Comparison of ENCODE assay signal across 9 mouse cellular contexts in genomic region chr4:56850724-56851123, GRCm38 (mm10). TPM values are rescaled to one million over a fixed set of nuclear protein-coding genes. Genes with fewer than 3 reads are reported as not detected.
DNase-seq lines count a peak whose midpoint lies in the region; ATAC-seq lines count a peak whose summit lies in the region.
"Had no signal": no experiment of that assay in that cellular context is flagged by ENCODE, and none has a peak within 500 bp of the region (broad histone marks: within the 10 kb centered on the region; RNA-seq: fewer than 3 reads in every experiment).

No protein-coding gene starts in this region.

- 14% methylated on average over 6 of the region's 6 CpGs for WGBS in heart, embryonic 10.5 days
- 55% methylated on average over 6 of the region's 6 CpGs for WGBS in midbrain, embryonic 10.5 days
- WGBS in midbrain, embryonic 11.5 days = 45% methylated on average over 6 of the region's 6 CpGs
- 17% methylated on average over 6 of the region's 6 CpGs for whole genome bisulfite sequencing in heart, embryonic 15.5 days

- H3K4me3 ChIP-seq in heart, embryonic 10.5 days = 0 out of 2 replicates have a peak overlapping the region, but pooled peaks have one; percentile 12
- H3K4me3 ChIP-seq in midbrain, embryonic 10.5 days = no peak overlapping the region
- no peak overlapping the region for H3K4me3 ChIP-seq in midbrain, embryonic 11.5 days (ENCODE audit: low read depth, low read length)
- no peak overlapping the region for H3K4me3 ChIP-seq in heart, embryonic 15.5 days

- peaks cover 4% of the 10 kb centered on the region; the same call in 1 of the 2 replicates for H3K36me3 ChIP-seq in heart, embryonic 10.5 days
- peaks cover 7% of the 10 kb centered on the region for H3K36me3 ChIP-seq in midbrain, embryonic 10.5 days
- H3K36me3 ChIP-seq in midbrain, embryonic 11.5 days (ENCODE audit: control insufficient read depth, insufficient read depth, low read length) = no peaks in the 10 kb centered on the region
- no peaks in the 10 kb centered on the region for H3K36me3 ChIP-seq in heart, embryonic 15.5 days

- peak overlapping the region; percentile 59 for H3K27ac ChIP-seq in heart, embryonic 10.5 days
- no peak overlapping the region for H3K27ac ChIP-seq in midbrain, embryonic 10.5 days (replicated peaks)
- no peak overlapping the region for H3K27ac ChIP-seq in midbrain, embryonic 11.5 days (ENCODE audit: low read depth, low read length)
- peak overlapping the region; percentile 55 for H3K27ac ChIP-seq in heart, embryonic 15.5 days

- no peaks in the 10 kb centered on the region for H3K27me3 ChIP-seq in heart, embryonic 10.5 days (ENCODE audit: insufficient read depth, poor library complexity, severe bottlenecking)
- H3K27me3 ChIP-seq in midbrain, embryonic 10.5 days (ENCODE audit: low read depth, poor library complexity, severe bottlenecking) = no peaks in the 10 kb centered on the region
- no peaks in the 10 kb centered on the region for H3K27me3 ChIP-seq in midbrain, embryonic 11.5 days (ENCODE audit: control insufficient read depth, insufficient read depth, low read length)
- no peaks in the 10 kb centered on the region for H3K27me3 ChIP-seq in heart, embryonic 15.5 days

- peaks cover 15% of the 10 kb centered on the region for H3K4me1 ChIP-seq in heart, embryonic 10.5 days
- H3K4me1 ChIP-seq in midbrain, embryonic 10.5 days = peaks cover 29% of the 10 kb centered on the region
- no peaks in the 10 kb centered on the region for H3K4me1 ChIP-seq in midbrain, embryonic 11.5 days (ENCODE audit: control insufficient read depth, insufficient read depth, low read length)
- peaks cover 6% of the 10 kb centered on the region for H3K4me1 ChIP-seq in heart, embryonic 15.5 days (replicated peaks)

- H3K9ac ChIP-seq in midbrain, embryonic 11.5 days (ENCODE audit: low read length) = no peak overlapping the region
- H3K9ac ChIP-seq in heart, embryonic 15.5 days = no peak overlapping the region

- H3K4me2 ChIP-seq in midbrain, embryonic 11.5 days = no peak overlapping the region
- H3K4me2 ChIP-seq in heart, embryonic 15.5 days = peak overlapping the region; percentile 8

- peak; percentile 80 for DNase-seq in heart, embryonic 10.5 days (ENCODE audit: low spot score)
- DNase-seq in heart, adult 9 months (ENCODE audit: low spot score in 2 of 2) = no peak
- peak; percentile 20 for DNase-seq in midbrain, embryonic 10.5 days (ENCODE audit: low spot score)
- DNase-seq in midbrain, embryonic 11.5 days (ENCODE audit: low spot score, missing footprints) = no peak
- peak; percentile 18 to 59 for DNase-seq in lung, postnatal 4 days
- no peak for DNase-seq in left cerebral cortex, postnatal 10 days (ENCODE audit: extremely low spot score in 1 of 2, low spot score in 2 of 2)

- no peak for ATAC-seq in midbrain, embryonic 11.5 days (ENCODE audit: low FRiP score)
- peak; percentile 70 for ATAC-seq in heart, embryonic 15.5 days (replicated peaks; ENCODE audit: insufficient number of reproducible peaks, insufficient read depth, low FRiP score, low read depth)
- no peak for ATAC-seq in granulocyte monocyte progenitor cell, adult 5-6 weeks (replicated peaks; ENCODE audit: poor library complexity, severe bottlenecking)

- no peaks in the 10 kb centered on the region for H3K9me3 ChIP-seq in heart, embryonic 10.5 days
- H3K9me3 ChIP-seq in midbrain, embryonic 10.5 days (replicated peaks) = no peaks in the 10 kb centered on the region
- H3K9me3 ChIP-seq in midbrain, embryonic 11.5 days (ENCODE audit: control insufficient read depth, low read length) = no peaks in the 10 kb centered on the region
- H3K9me3 ChIP-seq in heart, embryonic 15.5 days (replicated peaks) = no peaks in the 10 kb centered on the region
- H3K9me3 ChIP-seq: G1E had no signal

- intact Hi-C loops in left cerebral cortex, postnatal 10 days (cut with DNase I) = no loop called here

RNA-seq across cellular contexts. Expression of gene Ctnnal1, which starts 14.3 kb away (rescaled TPM):
- 18.2 and 23.2 TPM in 2 replicates for polyA plus RNA-seq in heart, embryonic 10.5 days (2016; fragmentation: Nextera tagmentation; extraction: Ambion mirVana)
- 28.6 and 29.6 TPM in 2 replicates for polyA plus RNA-seq in midbrain, embryonic 10.5 days (2016; fragmentation: Nextera tagmentation; extraction: Ambion mirVana)
- polyA plus RNA-seq in midbrain, embryonic 11.5 days (2014; fragmentation: Nextera tagmentation; extraction: Ambion mirVana) = 26.1 and 28.8 TPM in 2 replicates
- polyA plus RNA-seq in heart, embryonic 15.5 days (2015; fragmentation: Nextera tagmentation; extraction: Ambion mirVana) = 22.2 and 25.7 TPM in 2 replicates
- total RNA-seq in left cerebral cortex, postnatal 10 days (2021) = 10 to 100 TPM; 16.6 to 17.1 TPM
- 5.9 and 6.1 TPM in 2 replicates for total RNA-seq in granulocyte monocyte progenitor cell, adult 5-6 weeks (2014; fragmentation: Nextera tagmentation)
- 2.0 TPM in 2 replicates for total RNA-seq in granulocyte monocyte progenitor cell, adult 5-6 weeks (2017)

RNA-seq across cellular contexts. Expression of gene Fam206a, which starts 48.6 kb away (rescaled TPM):
- polyA plus RNA-seq in heart, embryonic 10.5 days (2016; fragmentation: Nextera tagmentation; extraction: Ambion mirVana) = 15.7 and 19.5 TPM in 2 replicates
- 25.7 and 26.1 TPM in 2 replicates for polyA plus RNA-seq in midbrain, embryonic 10.5 days (2016; fragmentation: Nextera tagmentation; extraction: Ambion mirVana)
- polyA plus RNA-seq in midbrain, embryonic 11.5 days (2014; fragmentation: Nextera tagmentation; extraction: Ambion mirVana) = 23.9 and 26.6 TPM in 2 replicates
- 7.4 and 11.3 TPM in 2 replicates for polyA plus RNA-seq in heart, embryonic 15.5 days (2015; fragmentation: Nextera tagmentation; extraction: Ambion mirVana)
- total RNA-seq in left cerebral cortex, postnatal 10 days (2021) = 10 to 100 TPM; 20.7 to 21.2 TPM
- 31.0 and 37.9 TPM in 2 replicates for total RNA-seq in granulocyte monocyte progenitor cell, adult 5-6 weeks (2014; fragmentation: Nextera tagmentation)
- 8.7 and 10.1 TPM in 2 replicates for total RNA-seq in granulocyte monocyte progenitor cell, adult 5-6 weeks (2017)

RNA-seq across cellular contexts. Expression of gene Elp1, which starts 48.6 kb away (rescaled TPM):
- polyA plus RNA-seq in heart, embryonic 10.5 days (2016; fragmentation: Nextera tagmentation; extraction: Ambion mirVana) = 56.2 and 56.3 TPM in 2 replicates
- 80.1 and 87.7 TPM in 2 replicates for polyA plus RNA-seq in midbrain, embryonic 10.5 days (2016; fragmentation: Nextera tagmentation; extraction: Ambion mirVana)
- 102 and 109 TPM in 2 replicates for polyA plus RNA-seq in midbrain, embryonic 11.5 days (2014; fragmentation: Nextera tagmentation; extraction: Ambion mirVana)
- polyA plus RNA-seq in heart, embryonic 15.5 days (2015; fragmentation: Nextera tagmentation; extraction: Ambion mirVana) = 21.8 and 29.5 TPM in 2 replicates
- 10 to 100 TPM; 82.9 to 86.3 TPM for total RNA-seq in left cerebral cortex, postnatal 10 days (2021)
- 52.5 and 59.4 TPM in 2 replicates for total RNA-seq in granulocyte monocyte progenitor cell, adult 5-6 weeks (2014; fragmentation: Nextera tagmentation)
- total RNA-seq in granulocyte monocyte progenitor cell, adult 5-6 weeks (2017) = 39.4 and 60.0 TPM in 2 replicates

Comparison
In these comparisons a context has a peak if more than half of its experiments do, and no peak if none do; other contexts are left out.
1. DNase-seq: peak in heart, embryonic 10.5 days (single experiment), midbrain, embryonic 10.5 days (single experiment) and lung, postnatal 4 days (2 of 2); none in heart, adult 9 months (0 of 2), midbrain, embryonic 11.5 days (single experiment) and left cerebral cortex, postnatal 10 days (0 of 2).
2. H3K27ac ChIP-seq: peak in heart, embryonic 10.5 days (single experiment) and heart, embryonic 15.5 days (single experiment); none in midbrain, embryonic 10.5 days (single experiment) and midbrain, embryonic 11.5 days (single experiment).